13 mouse cellular contexts compared by ENCODE assay signal in genomic region chr13:109881161-109881857, GRCm38 (mm10).
DNase-seq lines count a peak whose midpoint lies in the region; ATAC-seq and TF ChIP-seq lines count a peak whose summit lies in the region.
"Had no signal": no experiment of that assay in that cellular context is flagged by ENCODE, and none has a peak within 500 bp of the region (broad histone marks: within the 10 kb centered on the region; RNA-seq: fewer than 3 reads in every experiment).

No protein-coding gene starts in this region.

- H3K27me3 ChIP-seq in lung, postnatal 0 days (replicated peaks; ENCODE audit: insufficient read depth, low read length): no peaks in the 10 kb centered on the region
- H3K27me3 ChIP-seq: embryonic facial prominence, embryonic 12.5 days; neural tube, embryonic 12.5 days had no signal

- H3K4me1 ChIP-seq in lung, postnatal 0 days (ENCODE audit: insufficient read depth, low read depth, low read length): no peaks in the 10 kb centered on the region
- H3K4me1 ChIP-seq: neural tube, embryonic 12.5 days had no signal

- no peaks in the 10 kb centered on the region for H3K36me3 ChIP-seq in lung, postnatal 0 days (ENCODE audit: insufficient read depth, low read length)
- H3K36me3 ChIP-seq: embryonic facial prominence, embryonic 12.5 days; neural tube, embryonic 12.5 days had no signal

- peak; percentile 25 to 50 for DNase-seq in cerebellum, postnatal 14 days
- DNase-seq in cerebellum, adult 11 months: no peak
- peak; percentile 33 for DNase-seq in urinary bladder, postnatal 25 days (ENCODE audit: low spot score)
- DNase-seq in urinary bladder, postnatal 10 days (ENCODE audit: low spot score): no peak
- peak; percentile 26 for DNase-seq in lung, postnatal 0 days (ENCODE audit: low spot score)
- no peak for DNase-seq in right cerebral cortex, postnatal 14 days
- no peak for DNase-seq in right cerebral cortex, adult 18-20 months
- DNase-seq: heart, postnatal 4 days; lung, embryonic 14.5 days had no signal

- WGBS in lung, postnatal 0 days: 55% methylated on average over 11 of the region's 11 CpGs

- H3K9ac ChIP-seq in lung, postnatal 0 days (replicated peaks; ENCODE audit: low read depth): no peak overlapping the region
- H3K9ac ChIP-seq: embryonic facial prominence, embryonic 12.5 days; lung, embryonic 14.5 days; neural tube, embryonic 12.5 days had no signal

- no peak for TF ChIP-seq EP300 in lung, postnatal 0 days (IDR thresholded peaks at IDR 0.05)

- no peak overlapping the region for H3K4me2 ChIP-seq in lung, postnatal 0 days (replicated peaks; ENCODE audit: low read depth, low read length)
- H3K4me2 ChIP-seq: embryonic facial prominence, embryonic 12.5 days; lung, embryonic 14.5 days; neural tube, embryonic 12.5 days had no signal

- no peak overlapping the region for H3K4me3 ChIP-seq in lung, postnatal 0 days (ENCODE audit: low read depth, low read length)
- H3K4me3 ChIP-seq: embryonic facial prominence, embryonic 12.5 days; left cerebral cortex, adult 2 months; neural tube, embryonic 12.5 days had no signal

- H3K9me3 ChIP-seq in lung, postnatal 0 days (ENCODE audit: low read length): no peaks in the 10 kb centered on the region
- H3K9me3 ChIP-seq: embryonic facial prominence, embryonic 12.5 days; neural tube, embryonic 12.5 days had no signal

- H3K27ac ChIP-seq in lung, postnatal 0 days (ENCODE audit: low read length): no peak overlapping the region
- H3K27ac ChIP-seq: embryonic facial prominence, embryonic 12.5 days; left cerebral cortex, adult 2 months; neural tube, embryonic 12.5 days had no signal

- TF ChIP-seq CTCF in lung, postnatal 0 days (IDR thresholded peaks at IDR 0.05): no peak

- ATAC-seq in lung, postnatal 0 days: peak; percentile 49
- ATAC-seq in activated CD4-positive, CD25-positive, alpha-beta regulatory T cell, adult 4 months: no peak

Comparison
In these comparisons a context has a peak if more than half of its experiments do, and no peak if none do; other contexts are left out.
1. DNase-seq: peak in cerebellum, postnatal 14 days (2 of 2), urinary bladder, postnatal 25 days (single experiment) and lung, postnatal 0 days (single experiment); none in cerebellum, adult 11 months (single experiment), urinary bladder, postnatal 10 days (single experiment), right cerebral cortex, postnatal 14 days (single experiment) and right cerebral cortex, adult 18-20 months (single experiment).